Mouse (Mus musculus) ES-CJ7 (cell line): ENCODE data around the gene Hist1h2bf.
A peak's percentile ranks its signal among the peaks of the same experiment; 100 is the strongest.

Experiments used
- DNase-seq: peaks from one replicate; pipeline ENCODE4 v3.0.0; 2011; ENCODE audit warnings: low read depth, low spot score

Hist1h2bf gene

GRCm38 (mm10) chr13:23573898-23574524, at the start of gene Hist1h2bf, which contains the start of gene Hist1h2ad:
Hist1h2bf (minus strand) TSS chr13:23574196.
Hist1h2ad (plus strand) TSS chr13:23574381.
- DNase-seq, result peak; percentile 100

- no peak for DNase-seq
Observed at GRCm38 (mm10) chr13:23622861-23623450, 49.0 kb upstream of the Hist1h2bf start.

GRCm38 (mm10) chr13:23622175-23622671, 48.2 kb upstream of the Hist1h2bf start, which contains the start of gene Hist1h1e:
Hist1h1e (minus strand) TSS chr13:23622558.
- peak; percentile 75 for DNase-seq

- DNase-seq, result peak; percentile 94
Observed at GRCm38 (mm10) chr13:23621532-23622174, 47.7 kb upstream of the Hist1h2bf start.

- DNase-seq, result peak; percentile 97
Observed at GRCm38 (mm10) chr13:23620733-23621531, 46.9 kb upstream of the Hist1h2bf start, which contains the start of gene Hist1h2be. Hist1h2be (minus strand) TSS chr13:23621124.

GRCm38 (mm10) chr13:23620056-23620732, 46.2 kb upstream of the Hist1h2bf start:
- DNase-seq, result no peak

GRCm38 (mm10) chr13:23611638-23612037, 37.6 kb upstream of the Hist1h2bf start:
- no peak for DNase-seq

- DNase-seq, result peak; percentile 29
Observed at GRCm38 (mm10) chr13:23610393-23610792, 36.4 kb upstream of the Hist1h2bf start.

- DNase-seq, result no peak
Observed at GRCm38 (mm10) chr13:23609844-23610243, 35.8 kb upstream of the Hist1h2bf start.

- no peak for DNase-seq
Observed at GRCm38 (mm10) chr13:23609209-23609608, 35.2 kb upstream of the Hist1h2bf start.

GRCm38 (mm10) chr13:23605052-23605451, 31.1 kb upstream of the Hist1h2bf start:
- no peak for DNase-seq

- DNase-seq, result no peak
Observed at GRCm38 (mm10) chr13:23604452-23604851, 30.5 kb upstream of the Hist1h2bf start.

- no peak for DNase-seq
Observed at GRCm38 (mm10) chr13:23603182-23603699, 29.2 kb upstream of the Hist1h2bf start.

GRCm38 (mm10) chr13:23597957-23598356, 24.0 kb upstream of the Hist1h2bf start:
- peak; percentile 79 for DNase-seq

- DNase-seq, result peak; percentile 77
Observed at GRCm38 (mm10) chr13:23595622-23596372, 21.8 kb upstream of the Hist1h2bf start.

- DNase-seq, result peak; percentile 38
Observed at GRCm38 (mm10) chr13:23595185-23595584, 21.2 kb upstream of the Hist1h2bf start.

- no peak for DNase-seq
Observed at GRCm38 (mm10) chr13:23593051-23593770, 19.2 kb upstream of the Hist1h2bf start.

- DNase-seq, result no peak
Observed at GRCm38 (mm10) chr13:23592614-23593013, 18.6 kb upstream of the Hist1h2bf start.

- DNase-seq, result peak; percentile 58
Observed at GRCm38 (mm10) chr13:23591886-23592285, 17.9 kb upstream of the Hist1h2bf start.
